Mouse (Mus musculus): ENCODE results near the gene S1pr2. TPM values are rescaled to one million over a fixed set of nuclear protein-coding genes. Genes with fewer than 3 reads are reported as not detected.

The S1pr2 gene
- polyA plus RNA-seq, 1 experiment from 2014 or later: 4.7 TPM

- Histone ChIP-seq H3K27me3 (no peaks in the 10 kb centered on the region), H3K4me2 (no peak overlapping the region), H3K4me1 (replicated peaks) (peaks cover 33% of the 10 kb centered on the region), H3K36me3 (peaks cover 22% of the 10 kb centered on the region), H3K9me3 (replicated peaks) (no peaks in the 10 kb centered on the region), H3K9ac (no peak overlapping the region), H3K27ac (peak overlapping the region; percentile 34; the same call in 1 of the 2 replicates), H3K4me3 (replicated peaks) (no peak overlapping the region)
- ATAC-seq (ENCODE audit: low read depth): no peak
- 61% methylated on average over 4 of the region's 4 CpGs for WGBS (ENCODE audit: insufficient replicate concordance)
- no peak for DNase-seq
Observed at GRCm38 (mm10) chr9:20965606-20966005, 11.0 kb downstream of the S1pr2 start.

DNA sequence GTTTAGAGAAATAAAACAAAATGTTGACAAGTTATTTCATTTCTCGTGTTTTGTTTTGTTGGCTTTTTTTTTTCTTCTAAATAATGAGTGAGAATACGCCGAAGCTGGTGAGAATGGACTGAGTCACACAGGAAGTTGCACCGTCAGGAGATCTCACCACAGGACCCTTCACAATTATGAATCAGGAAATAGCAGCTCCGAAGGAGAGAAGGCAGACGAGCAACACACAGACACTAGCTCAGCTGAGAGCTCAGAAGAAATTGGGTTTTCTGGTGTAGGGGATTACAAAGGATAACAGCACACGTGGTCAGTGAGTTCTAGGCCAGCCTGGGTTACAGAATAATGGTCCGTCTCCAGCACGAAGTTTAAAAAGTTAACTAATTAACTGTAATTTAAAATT lies 15.0 kb downstream of the S1pr2 start:
- Histone ChIP-seq H3K27ac (no peak overlapping the region), H3K4me2 (no peak overlapping the region), H3K4me1 (replicated peaks) (peaks cover 20% of the 10 kb centered on the region), H3K4me3 (replicated peaks) (no peak overlapping the region), H3K9ac (no peak overlapping the region), H3K9me3 (replicated peaks) (no peaks in the 10 kb centered on the region), H3K27me3 (no peaks in the 10 kb centered on the region), H3K36me3 (no peaks in the 10 kb centered on the region)
- WGBS (ENCODE audit: insufficient replicate concordance): 28% methylated on average over 9 of the region's 9 CpGs
- no peak for DNase-seq
- ATAC-seq (ENCODE audit: low read depth): no peak

DNA sequence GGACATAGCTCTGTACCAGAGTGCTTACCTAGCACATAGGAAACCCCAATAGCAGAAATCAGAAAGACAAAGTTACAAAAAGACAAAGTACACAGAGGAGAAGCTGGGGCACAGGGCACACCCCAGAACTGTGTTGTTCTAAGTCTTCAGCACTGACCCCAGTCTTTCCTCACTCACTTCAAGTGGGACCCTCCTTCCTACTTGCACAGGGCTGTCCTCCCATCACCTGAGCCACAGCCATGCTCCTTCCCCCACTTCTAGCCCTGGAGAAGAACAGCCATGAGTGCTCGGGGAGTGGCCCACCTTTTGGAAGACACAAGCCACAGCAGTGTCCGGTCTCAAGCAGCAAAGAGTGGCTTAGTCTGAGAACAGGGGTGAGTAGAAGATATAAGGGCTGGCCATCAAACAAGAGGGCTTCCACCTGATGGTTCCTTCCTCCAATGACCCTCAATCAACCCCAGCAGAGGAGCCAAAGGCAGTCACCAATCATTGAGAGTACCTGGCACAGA lies 17.1 kb downstream of the S1pr2 start, which contains the start of gene Dnmt1:
Gene Dnmt1 (minus strand): TSS at position 459 of the 509 bp plus-strand sequence.
- Histone ChIP-seq H3K27ac (no peak within 1 kb of the TSS), H3K27me3 (no peaks in the 10 kb centered on the region), H3K4me2 (no peak within 1 kb of the TSS), H3K4me3 (replicated peaks) (no peak within 1 kb of the TSS), H3K9ac (no peak within 1 kb of the TSS), H3K4me1 (replicated peaks) (no peaks in the 10 kb centered on the region), H3K36me3 (no peaks in the 10 kb centered on the region), H3K9me3 (replicated peaks) (no peaks in the 10 kb centered on the region)
- ATAC-seq (ENCODE audit: low read depth) (no peak), DNase-seq (no peak)
- 84% methylated on average over 2 of the region's 2 CpGs for WGBS (ENCODE audit: insufficient replicate concordance)

- 55% methylated on average over 3 of the region's 3 CpGs for WGBS (ENCODE audit: insufficient replicate concordance)
- DNase-seq: no peak
- ATAC-seq (ENCODE audit: low read depth): no peak
Observed at GRCm38 (mm10) chr9:20956989-20957388, 19.6 kb downstream of the S1pr2 start.

GRCm38 (mm10) chr9:20952520-20953227 lies 23.9 kb downstream of the S1pr2 start:
- ATAC-seq (ENCODE audit: low read depth) (peak; percentile 90), DNase-seq (peak; percentile 95)
- Histone ChIP-seq H3K4me3 (replicated peaks) (peak overlapping the region; percentile 95), H3K9me3 (replicated peaks) (no peaks in the 10 kb centered on the region), H3K27ac (peak overlapping the region; percentile 96), H3K9ac (peak overlapping the region; percentile 96), H3K36me3 (peaks cover 20% of the 10 kb centered on the region), H3K4me2 (peak overlapping the region; percentile 84), H3K27me3 (no peaks in the 10 kb centered on the region), H3K4me1 (replicated peaks) (peaks cover 48% of the 10 kb centered on the region)
- under 1% methylated on average over 51 of the region's 51 CpGs for WGBS (ENCODE audit: insufficient replicate concordance)

More at GRCm38 (mm10) chr9:20956989-20957388, 19.6 kb downstream of the S1pr2 start:
- Histone ChIP-seq H3K27me3 (no peaks in the 10 kb centered on the region), H3K9ac (no peak overlapping the region), H3K4me2 (no peak overlapping the region), H3K9me3 (replicated peaks) (no peaks in the 10 kb centered on the region), H3K36me3 (no peaks in the 10 kb centered on the region), H3K27ac (no peak overlapping the region), H3K4me3 (replicated peaks) (no peak overlapping the region), H3K4me1 (replicated peaks) (peaks cover 8% of the 10 kb centered on the region)

DNA sequence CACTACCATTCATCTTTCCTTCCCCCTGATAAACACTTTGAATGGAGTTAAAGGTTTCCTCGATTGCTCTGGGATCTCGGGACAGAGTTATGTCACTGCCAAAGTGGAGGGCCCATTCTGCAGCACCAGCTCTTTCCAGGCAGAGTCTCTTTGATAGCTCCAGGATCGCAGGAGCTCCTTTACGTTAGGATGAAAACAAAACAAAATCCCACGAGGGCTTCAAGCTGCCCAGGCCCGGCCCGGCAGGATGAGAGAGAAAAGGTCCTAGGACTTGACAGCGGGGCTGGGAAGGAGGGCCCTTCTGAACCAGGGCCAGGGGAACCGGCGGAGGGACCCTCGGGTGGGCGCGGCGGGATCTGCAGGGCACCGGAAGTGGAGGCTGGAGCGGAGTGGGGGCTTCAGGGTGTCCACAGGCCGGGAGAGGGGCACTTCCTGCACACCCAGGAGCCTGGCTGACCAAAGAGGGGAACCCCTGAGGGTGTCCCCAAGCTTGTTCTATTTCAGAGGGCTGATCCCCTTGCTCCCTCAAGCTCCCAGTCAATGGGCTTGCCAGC lies 24.5 kb downstream of the S1pr2 start:
- H3K27ac ChIP-seq: peak overlapping the region; percentile 96
- peak overlapping the region; percentile 96 for H3K9ac ChIP-seq
- no peaks in the 10 kb centered on the region for H3K9me3 ChIP-seq (replicated peaks)
- no peaks in the 10 kb centered on the region for H3K27me3 ChIP-seq
- no peak for DNase-seq
- peaks cover 27% of the 10 kb centered on the region for H3K36me3 ChIP-seq
- ATAC-seq (ENCODE audit: low read depth): peak; percentile 35
- H3K4me2 ChIP-seq: peak overlapping the region; percentile 84
- 0% methylated on average over 17 of the region's 17 CpGs for WGBS (ENCODE audit: insufficient replicate concordance)
- H3K4me3 ChIP-seq (replicated peaks): peak overlapping the region; percentile 95
- peaks cover 54% of the 10 kb centered on the region for H3K4me1 ChIP-seq (replicated peaks)

DNA sequence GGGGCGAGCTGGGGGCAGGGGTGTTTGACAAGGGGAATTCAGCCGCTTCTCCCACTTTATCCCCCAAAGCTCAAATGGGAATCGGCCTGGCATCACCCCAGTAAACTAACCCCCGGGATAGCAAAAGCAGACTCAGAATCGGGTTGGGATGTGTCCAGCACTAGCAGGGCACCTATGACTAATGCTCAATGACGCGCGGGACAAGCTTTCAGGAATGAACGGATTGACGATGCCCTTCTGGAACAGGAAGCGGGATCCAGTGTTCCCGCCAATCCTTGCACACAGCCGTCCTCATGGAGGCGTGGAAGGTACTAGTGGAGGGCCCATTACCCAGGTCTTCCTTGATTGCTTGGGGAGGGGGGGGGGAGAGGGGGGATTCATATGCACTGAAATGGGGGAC lies 25.1 kb downstream of the S1pr2 start:
- Histone ChIP-seq H3K4me3 (replicated peaks) (peak overlapping the region; percentile 95), H3K9ac (peak overlapping the region; percentile 96), H3K36me3 (peaks cover 33% of the 10 kb centered on the region), H3K9me3 (replicated peaks) (no peaks in the 10 kb centered on the region), H3K27ac (peak overlapping the region; percentile 96), H3K4me1 (replicated peaks) (peaks cover 60% of the 10 kb centered on the region), H3K27me3 (no peaks in the 10 kb centered on the region), H3K4me2 (peak overlapping the region; percentile 84)
- DNase-seq: peak; percentile 6
- WGBS (ENCODE audit: insufficient replicate concordance): 11% methylated on average over 14 of the region's 14 CpGs
- ATAC-seq (ENCODE audit: low read depth): no peak

- H3K9ac ChIP-seq: peak overlapping the region; percentile 96
- H3K4me1 ChIP-seq (replicated peaks): peaks cover 70% of the 10 kb centered on the region
- H3K9me3 ChIP-seq (replicated peaks): no peaks in the 10 kb centered on the region
- peak overlapping the region; percentile 65 for H3K27ac ChIP-seq
- peak overlapping the region; percentile 84 for H3K4me2 ChIP-seq
- no peak for DNase-seq
- no peak for ATAC-seq (ENCODE audit: low read depth)
- peak overlapping the region; percentile 95 for H3K4me3 ChIP-seq (replicated peaks)
- peaks cover 42% of the 10 kb centered on the region for H3K36me3 ChIP-seq
- no peaks in the 10 kb centered on the region for H3K27me3 ChIP-seq
Observed at GRCm38 (mm10) chr9:20950419-20950818, 26.2 kb downstream of the S1pr2 start.

DNA sequence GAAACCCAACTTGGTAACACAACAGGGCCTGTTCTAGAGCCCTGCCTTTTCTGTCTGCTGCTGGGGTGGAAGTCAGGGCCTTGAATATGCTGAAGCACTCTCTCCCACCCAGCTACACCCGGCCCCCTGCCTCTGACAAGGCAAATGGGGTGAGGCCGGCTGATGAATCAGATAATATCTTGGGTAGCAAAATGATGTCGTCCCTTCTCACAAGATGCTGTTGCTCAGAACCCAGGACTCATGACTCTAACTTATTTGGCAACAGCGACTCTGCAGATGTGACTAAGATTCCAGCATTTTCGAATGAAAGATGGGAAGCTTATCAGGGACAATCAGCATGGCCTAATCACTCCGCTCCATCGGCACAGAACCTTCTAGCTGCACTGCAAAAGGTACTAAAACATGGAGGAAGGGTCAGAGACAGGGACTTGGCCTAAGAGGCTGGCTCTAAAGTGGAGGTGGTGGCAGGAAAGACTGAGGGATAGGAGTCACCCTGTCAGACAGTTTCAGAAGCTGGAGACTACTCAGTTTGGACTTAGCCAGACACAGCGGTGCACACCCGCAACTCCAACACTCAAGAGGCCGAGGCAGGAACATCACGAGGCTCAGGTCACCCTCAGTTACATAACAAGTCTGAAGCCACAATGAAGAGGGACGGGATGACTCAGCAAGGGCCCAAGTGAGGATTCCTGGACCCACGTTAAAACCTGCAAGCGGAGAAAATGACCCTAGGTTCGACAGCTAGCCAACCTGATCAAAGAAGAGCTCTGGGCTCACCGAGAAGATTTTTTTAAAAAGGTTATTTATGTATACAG lies 30.3 kb downstream of the S1pr2 start:
- H3K4me1 ChIP-seq (replicated peaks): peaks cover 68% of the 10 kb centered on the region
- no peak for DNase-seq
- peaks cover 78% of the 10 kb centered on the region for H3K36me3 ChIP-seq
- WGBS (ENCODE audit: insufficient replicate concordance): 61% methylated on average over 16 of the region's 16 CpGs
- no peak overlapping the region for H3K9ac ChIP-seq
- peak overlapping the region; percentile 50 for H3K27ac ChIP-seq
- no peak overlapping the region for H3K4me2 ChIP-seq
- H3K4me3 ChIP-seq (replicated peaks): no peak overlapping the region
- no peak for ATAC-seq (ENCODE audit: low read depth)
- H3K9me3 ChIP-seq (replicated peaks): no peaks in the 10 kb centered on the region
- H3K27me3 ChIP-seq: no peaks in the 10 kb centered on the region

DNA sequence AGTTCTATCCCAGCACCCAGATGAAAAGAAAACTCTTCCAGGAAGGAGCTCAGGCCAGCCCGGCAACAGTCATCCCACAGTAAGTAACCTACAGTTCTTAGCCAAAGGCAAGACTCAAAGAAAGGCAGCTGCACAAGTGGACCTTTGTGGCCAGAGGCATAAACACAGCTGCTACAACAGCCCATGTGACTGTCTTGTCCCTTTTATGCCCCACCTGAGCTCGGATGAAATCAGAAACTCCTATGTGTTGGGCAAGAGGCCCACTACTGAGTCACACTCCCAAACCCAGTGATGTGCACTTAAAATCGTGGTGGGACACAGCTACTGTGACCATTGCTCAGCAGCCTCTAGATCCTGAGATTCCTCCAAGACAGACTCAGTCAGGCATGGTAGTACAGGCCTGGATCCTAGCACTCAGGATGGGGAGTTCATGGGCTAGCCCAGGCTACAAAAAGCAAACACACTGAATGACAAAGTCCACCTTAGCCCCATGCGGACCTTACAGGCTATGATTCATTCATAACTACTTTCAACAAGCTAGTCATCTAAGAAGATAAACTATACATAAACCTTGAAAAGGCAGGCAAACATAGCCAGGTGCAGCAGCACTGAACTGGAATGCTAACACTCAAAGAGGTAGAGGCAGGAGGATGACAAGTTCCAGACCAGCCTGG lies 31.7 kb downstream of the S1pr2 start:
- Histone ChIP-seq H3K4me3 (replicated peaks) (no peak overlapping the region), H3K9ac (no peak overlapping the region), H3K36me3 (peaks cover 91% of the 10 kb centered on the region), H3K9me3 (replicated peaks) (no peaks in the 10 kb centered on the region), H3K27me3 (no peaks in the 10 kb centered on the region), H3K4me2 (no peak overlapping the region), H3K27ac (peak overlapping the region; percentile 3; the same call in 1 of the 2 replicates), H3K4me1 (replicated peaks) (peaks cover 53% of the 10 kb centered on the region)
- ATAC-seq (ENCODE audit: low read depth): no peak
- 65% methylated on average over 4 of the region's 4 CpGs for WGBS (ENCODE audit: insufficient replicate concordance)
- DNase-seq: no peak

GRCm38 (mm10) chr9:20943911-20944310 lies 32.7 kb downstream of the S1pr2 start:
- DNase-seq: no peak
- Histone ChIP-seq H3K27ac (no peak overlapping the region), H3K4me1 (replicated peaks) (peaks cover 44% of the 10 kb centered on the region), H3K36me3 (peaks cover 92% of the 10 kb centered on the region), H3K4me3 (replicated peaks) (no peak overlapping the region), H3K27me3 (no peaks in the 10 kb centered on the region), H3K9me3 (replicated peaks) (no peaks in the 10 kb centered on the region), H3K9ac (no peak overlapping the region), H3K4me2 (no peak overlapping the region)
- WGBS (ENCODE audit: insufficient replicate concordance): 76% methylated on average over 2 of the region's 2 CpGs
- ATAC-seq (ENCODE audit: low read depth): no peak
